Mouse (Mus musculus): Measurements from ENCODE around the gene Uox. TPM values are rescaled to one million over a fixed set of nuclear protein-coding genes. Genes with fewer than 3 reads are reported as not detected.

Gene Uox
- polyA plus RNA-seq, 1 experiment, result not detected

DNA sequence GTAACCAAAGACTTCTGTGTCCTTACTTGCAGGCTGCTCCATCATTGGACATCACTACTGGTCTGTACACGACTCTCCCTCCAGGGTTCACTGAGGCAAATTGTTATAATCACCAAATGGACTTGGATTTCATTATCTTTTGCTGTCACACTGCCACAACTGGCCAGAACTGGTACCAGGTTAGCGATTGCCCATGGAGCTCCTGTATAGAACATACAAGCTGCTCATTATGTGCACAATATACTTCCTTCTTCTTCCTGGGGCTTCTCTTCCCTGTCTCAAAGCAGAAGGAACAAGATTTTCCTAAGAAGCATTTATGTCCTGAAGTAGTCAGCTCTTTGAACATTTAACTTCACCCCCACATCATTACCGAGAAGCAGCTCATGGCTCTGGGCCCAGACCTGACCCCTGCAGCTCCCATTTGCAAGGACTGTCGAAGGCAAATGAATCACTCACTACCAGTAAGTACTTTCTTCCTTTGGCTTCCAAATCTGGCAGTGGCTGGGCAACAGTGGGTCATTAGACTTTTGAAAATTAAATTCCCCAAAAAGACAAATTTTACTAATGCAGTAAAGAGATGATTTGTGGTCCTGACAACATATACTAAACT, 71.7 kb downstream of the Uox start:
- no peak for TF ChIP-seq GATA1 (IDR thresholded peaks at IDR 0.05; ENCODE audit: low read length)

GRCm38 (mm10) chr3:146649311-146649894, 79.2 kb downstream of the Uox start:
- no peak for TF ChIP-seq GATA1 (IDR thresholded peaks at IDR 0.05; ENCODE audit: low read length)

- TF ChIP-seq GATA1 (IDR thresholded peaks at IDR 0.05; ENCODE audit: low read length), result no peak
These were observed 80.5 kb downstream of the Uox start for GRCm38 (mm10) chr3:146650716-146651115.

- no peak for TF ChIP-seq GATA1 (IDR thresholded peaks at IDR 0.05; ENCODE audit: low read length)
These were observed 81.0 kb downstream of the Uox start, which contains the start of gene 4930503B20Rik for GRCm38 (mm10) chr3:146651217-146651616. Gene 4930503B20Rik, minus strand, starts transcription at chr3:146651317.

DNA sequence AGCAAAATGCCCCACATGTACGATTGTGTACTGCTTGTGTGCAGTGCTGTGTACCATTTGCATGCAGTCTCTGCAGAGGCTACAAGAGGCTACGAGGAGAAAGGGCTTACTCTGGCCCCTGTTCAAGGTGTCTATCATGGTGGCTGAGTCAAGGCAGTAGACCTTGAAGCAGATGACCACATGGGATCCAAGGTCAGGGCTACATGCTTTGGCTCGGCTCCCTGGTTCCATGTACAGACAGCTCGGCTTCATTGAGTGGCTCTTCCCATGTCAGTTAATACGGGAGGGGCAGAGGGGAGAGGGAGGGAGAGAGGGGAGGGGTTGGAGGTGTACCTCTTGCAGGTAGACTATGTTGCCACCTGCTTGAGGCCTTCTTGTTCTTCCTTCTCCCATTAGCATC, 82.2 kb downstream of the Uox start:
- no peak for TF ChIP-seq GATA1 (IDR thresholded peaks at IDR 0.05; ENCODE audit: low read length)

DNA sequence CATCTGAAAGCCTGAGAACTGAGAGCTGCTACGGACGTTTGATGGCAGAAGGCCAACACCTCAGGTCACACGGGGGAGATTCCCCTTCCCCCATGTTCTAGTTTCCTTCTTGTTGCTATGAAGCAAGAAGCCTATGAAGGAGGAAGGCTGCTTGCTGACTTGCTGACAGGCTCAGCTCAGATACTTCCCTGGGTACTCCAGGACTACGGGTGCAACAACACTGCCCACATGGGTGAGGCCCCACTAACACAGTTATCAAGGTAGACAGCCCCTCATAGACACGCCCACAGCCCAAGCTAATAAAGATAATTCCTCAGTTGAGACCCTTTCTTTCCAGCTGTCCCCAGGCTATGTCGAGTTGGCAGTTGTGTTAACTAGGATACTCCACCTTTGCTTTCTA, 83.5 kb downstream of the Uox start:
- TF ChIP-seq GATA1 (IDR thresholded peaks at IDR 0.05; ENCODE audit: low read length), result no peak

GRCm38 (mm10) chr3:146655111-146655577, 84.9 kb downstream of the Uox start:
- TF ChIP-seq GATA1 (IDR thresholded peaks at IDR 0.05; ENCODE audit: low read length), result peak; percentile 62

- no peak for TF ChIP-seq GATA1 (IDR thresholded peaks at IDR 0.05; ENCODE audit: low read length)
These were observed 87.2 kb downstream of the Uox start for GRCm38 (mm10) chr3:146657433-146657832.

DNA sequence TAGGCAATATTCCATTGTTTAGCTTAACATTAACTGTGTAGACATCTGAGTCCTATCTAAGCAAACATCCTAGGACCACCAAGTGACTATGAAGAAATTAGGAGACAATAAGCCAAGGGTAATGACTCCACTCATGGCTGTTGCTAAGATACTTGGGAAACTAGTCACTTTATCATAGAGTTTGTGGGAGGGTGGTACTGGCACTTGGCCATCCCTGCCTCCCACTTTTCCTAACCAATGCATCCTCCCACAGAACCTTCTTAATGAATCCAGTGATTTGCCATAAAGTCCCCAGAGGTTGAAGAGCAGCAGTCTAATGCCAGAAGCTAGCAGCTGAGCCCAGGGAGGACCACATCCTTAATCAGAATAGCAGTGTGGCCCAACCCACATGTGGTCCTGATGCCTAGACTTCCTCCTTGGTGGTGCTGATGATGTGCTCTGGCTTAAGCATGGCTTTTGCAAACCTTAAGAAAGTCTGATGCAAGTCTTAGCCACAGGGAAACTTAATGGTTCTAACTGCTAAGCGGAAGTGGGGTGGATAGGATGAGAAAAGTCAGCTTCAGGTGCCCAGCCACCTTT, 87.9 kb downstream of the Uox start:
- TF ChIP-seq GATA1 (IDR thresholded peaks at IDR 0.05; ENCODE audit: low read length), result no peak

DNA sequence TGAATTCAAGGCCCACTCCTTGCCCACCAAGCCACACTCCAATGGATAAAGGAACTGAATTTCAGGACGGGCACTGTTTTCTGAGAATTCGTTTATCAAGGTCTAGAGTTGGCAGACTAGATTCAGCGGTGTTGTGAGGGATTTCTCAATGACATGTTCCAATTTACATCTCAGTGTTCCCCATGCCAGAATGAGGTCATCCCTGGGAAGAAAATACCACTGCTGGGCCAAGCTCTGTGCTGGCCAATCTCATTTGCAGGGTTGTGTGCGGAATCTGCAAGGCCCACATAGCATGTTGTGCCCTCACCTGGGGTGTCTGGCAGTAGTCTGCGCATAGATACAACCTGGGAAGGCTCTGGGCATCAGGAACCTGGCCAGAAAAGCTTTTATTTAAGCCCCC, 89.1 kb downstream of the Uox start:
- no peak for TF ChIP-seq GATA1 (IDR thresholded peaks at IDR 0.05; ENCODE audit: low read length)

- TF ChIP-seq GATA1 (IDR thresholded peaks at IDR 0.05; ENCODE audit: low read length), result no peak
These were observed 90.8 kb downstream of the Uox start for GRCm38 (mm10) chr3:146661001-146661400.

- no peak for TF ChIP-seq GATA1 (IDR thresholded peaks at IDR 0.05; ENCODE audit: low read length)
These were observed 91.7 kb downstream of the Uox start for GRCm38 (mm10) chr3:146661907-146662306.

DNA sequence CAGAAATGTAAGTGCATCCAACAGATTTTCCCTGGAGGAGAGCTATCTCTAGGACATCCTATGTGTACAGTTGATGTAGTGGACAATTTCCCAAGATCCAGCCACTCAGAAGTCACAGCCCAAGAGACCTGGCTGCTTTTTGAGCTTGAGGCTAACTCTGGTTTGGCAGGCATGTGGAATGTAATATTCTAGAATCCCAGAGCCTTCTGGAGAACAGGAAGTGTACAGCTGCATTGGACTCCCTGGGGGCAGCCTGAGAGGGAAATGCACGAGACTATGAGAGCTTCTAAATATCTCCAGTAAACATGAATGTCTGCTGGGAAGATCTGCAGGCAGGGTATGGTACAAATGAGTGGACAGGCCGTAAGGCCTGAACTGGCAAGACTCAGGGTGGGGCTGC, 100.9 kb downstream of the Uox start:
- TF ChIP-seq GATA1 (IDR thresholded peaks at IDR 0.05; ENCODE audit: low read length), result no peak

DNA sequence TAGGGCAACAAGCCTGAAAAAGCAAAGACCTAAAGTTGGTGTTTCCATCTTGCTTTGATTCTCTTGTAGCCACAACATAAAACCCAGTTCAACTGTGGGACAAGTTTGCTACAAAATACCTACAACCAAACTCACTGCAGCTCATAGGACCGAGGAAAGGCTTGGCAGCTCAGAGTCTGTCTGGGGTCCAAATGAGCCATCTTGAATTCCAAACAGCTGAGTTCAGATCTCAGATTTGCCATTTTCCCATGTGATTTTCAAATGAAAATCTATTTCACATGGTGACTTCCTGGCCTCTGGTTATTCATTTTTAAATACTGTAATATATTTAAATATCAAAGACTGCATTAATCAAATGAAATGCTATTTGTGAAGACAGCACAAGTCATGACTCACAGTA, 104.9 kb downstream of the Uox start:
- no peak for TF ChIP-seq GATA1 (IDR thresholded peaks at IDR 0.05; ENCODE audit: low read length)

DNA sequence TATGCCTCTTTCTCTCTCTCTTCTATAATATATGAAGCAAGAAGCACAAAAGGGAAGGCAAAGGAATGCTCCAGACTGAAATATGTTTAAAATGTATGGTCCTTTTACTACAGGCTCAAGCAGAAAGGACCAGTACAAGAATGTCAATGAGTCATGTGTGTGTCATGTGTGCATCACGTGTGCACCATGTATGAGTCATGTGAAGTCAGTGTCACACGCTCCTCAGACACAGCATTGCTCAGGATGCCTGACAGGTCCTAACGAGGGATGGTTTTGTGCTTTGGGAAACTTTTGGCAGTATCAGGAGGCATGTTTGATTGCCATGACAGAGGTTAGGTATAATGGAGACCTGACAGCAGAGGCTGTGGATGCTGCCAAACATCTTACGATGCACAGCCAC, 106.0 kb downstream of the Uox start:
- no peak for TF ChIP-seq GATA1 (IDR thresholded peaks at IDR 0.05; ENCODE audit: low read length)

DNA sequence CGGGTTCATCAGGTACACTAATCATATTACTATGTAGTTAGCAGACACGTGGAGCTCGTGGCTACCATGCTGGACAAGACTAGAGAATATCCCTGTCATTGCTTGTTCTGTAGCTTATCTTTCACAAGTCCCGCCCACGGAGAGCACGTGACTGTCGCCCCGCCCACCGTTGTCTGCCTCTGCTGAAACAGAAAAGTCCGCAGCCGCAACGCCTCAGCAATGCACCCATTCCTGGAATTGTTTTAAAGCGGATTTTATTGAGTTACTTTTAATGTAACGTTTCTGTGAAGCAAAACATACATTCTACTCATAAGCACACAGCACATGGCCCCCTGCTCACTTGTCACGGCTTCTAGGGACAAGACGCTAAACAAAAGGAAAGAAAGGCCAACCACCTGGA, 109.4 kb downstream of the Uox start:
- no peak for TF ChIP-seq GATA1 (IDR thresholded peaks at IDR 0.05; ENCODE audit: low read length)

DNA sequence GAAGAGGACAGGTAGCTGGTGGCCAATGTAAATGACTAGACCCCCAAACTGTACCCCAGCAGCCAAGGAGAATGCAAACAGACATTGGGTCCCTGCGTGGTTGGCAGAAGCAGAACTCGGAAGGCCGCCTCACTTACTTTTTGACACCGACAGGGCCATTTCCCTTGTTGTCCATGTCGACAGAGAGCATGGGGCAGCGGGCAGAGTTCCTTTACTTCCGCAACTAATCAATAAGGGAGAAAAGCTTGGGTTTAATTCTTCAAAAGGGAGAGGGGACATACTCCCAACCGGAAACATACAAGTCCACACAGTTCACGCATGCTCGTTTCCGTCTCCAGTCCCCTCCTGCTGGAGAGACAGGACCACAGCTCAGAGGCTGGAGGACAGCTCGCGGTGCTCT, 110.4 kb downstream of the Uox start:
- TF ChIP-seq GATA1 (IDR thresholded peaks at IDR 0.05; ENCODE audit: low read length), result no peak
